Mouse (Mus musculus) frontal cortex, adult (tissue): ENCODE measurements at regions not wholly inside any gene's neighbourhood (a gene's known extent, or its start where the extent isn't known, plus 50 kb on each side); places are given as distances from the start of the nearest gene placed in this dataset.
A peak's percentile ranks its signal among the peaks of the same experiment; 100 is the strongest.

Experiments
- ATAC-seq: cut with Nextera tagmentation; 2 replicates; pipeline ENCODE4 v1.9.2; 2017; ENCODE audit warnings: mild to moderate bottlenecking, moderate library complexity, mixed read lengths; ENCODE audit not compliant: low TSS enrichment

GRCm38 (mm10) chr14:62058100-62058499 is 234.3 kb upstream of the Rnaseh2b start:
- ATAC-seq: no peak

GRCm38 (mm10) chr14:62071140-62071539 is 221.2 kb upstream of the Rnaseh2b start:
- peak; percentile 57; the same call in 1 of the 2 replicates for ATAC-seq

- no peak for ATAC-seq
These were observed 208.3 kb upstream of the Rnaseh2b start for GRCm38 (mm10) chr14:62084047-62084446.

- no peak for ATAC-seq
These were observed 204.2 kb upstream of the Rnaseh2b start for GRCm38 (mm10) chr14:62088174-62088573.

GRCm38 (mm10) chr14:62117532-62117931 is 174.9 kb upstream of the Rnaseh2b start:
- no peak for ATAC-seq

- no peak for ATAC-seq
These were observed 173.8 kb upstream of the Rnaseh2b start for GRCm38 (mm10) chr14:62118542-62118953.

GRCm38 (mm10) chr14:62128918-62129317 is 163.5 kb upstream of the Rnaseh2b start:
- ATAC-seq: no peak

- no peak for ATAC-seq
These were observed 160.0 kb upstream of the Rnaseh2b start for GRCm38 (mm10) chr14:62132353-62132816.

- peak; percentile 98 for ATAC-seq
These were observed 154.4 kb upstream of the Rnaseh2b start for GRCm38 (mm10) chr14:62137981-62138380.

GRCm38 (mm10) chr14:62144385-62145030 is 147.9 kb upstream of the Rnaseh2b start:
- ATAC-seq: no peak

- ATAC-seq: no peak
These were observed 135.2 kb upstream of the Rnaseh2b start for GRCm38 (mm10) chr14:62157038-62157716.

GRCm38 (mm10) chr14:62159690-62160089 is 132.7 kb upstream of the Rnaseh2b start:
- ATAC-seq: no peak

GRCm38 (mm10) chr14:62163120-62163796 is 129.1 kb upstream of the Rnaseh2b start:
- no peak for ATAC-seq

- peak; percentile 54 for ATAC-seq
These were observed 127.5 kb upstream of the Rnaseh2b start for GRCm38 (mm10) chr14:62164918-62165317.

GRCm38 (mm10) chr14:62166006-62166405 is 126.4 kb upstream of the Rnaseh2b start:
- peak; percentile 77 for ATAC-seq

- ATAC-seq: no peak
These were observed 125.8 kb upstream of the Rnaseh2b start for GRCm38 (mm10) chr14:62166596-62166995.

- no peak for ATAC-seq
These were observed 125.3 kb upstream of the Rnaseh2b start for GRCm38 (mm10) chr14:62167090-62167489.

- no peak for ATAC-seq
These were observed 123.7 kb upstream of the Rnaseh2b start for GRCm38 (mm10) chr14:62168711-62169110.

GRCm38 (mm10) chr14:62170385-62170784 is 122.0 kb upstream of the Rnaseh2b start:
- no peak for ATAC-seq

GRCm38 (mm10) chr14:62171256-62172047 is 120.9 kb upstream of the Rnaseh2b start:
- ATAC-seq: 0 out of 2 replicates have a peak, but pooled peaks have one; percentile 18

- peak; percentile 72 for ATAC-seq
These were observed 118.4 kb upstream of the Rnaseh2b start for GRCm38 (mm10) chr14:62173835-62174530.
